28 mouse cellular contexts compared by ENCODE assay signal in genomic region chr2:92461215-92461614, GRCm38 (mm10).
"Had no signal": no experiment of that assay in that cellular context is flagged by ENCODE, and none has a peak within 500 bp of the region (broad histone marks: within the 10 kb centered on the region; RNA-seq: fewer than 3 reads in every experiment).

No protein-coding gene starts in this region.

- H3K36me3 ChIP-seq: limb, embryonic 10.5 days; limb, embryonic 12.5 days; limb, embryonic 13.5 days; limb, embryonic 15.5 days; liver, embryonic 13.5 days; lung, embryonic 15.5 days; midbrain, embryonic 12.5 days; midbrain, embryonic 13.5 days; midbrain, embryonic 15.5 days; neural tube, embryonic 12.5 days had no signal

- ATAC-seq: liver, embryonic 12.5 days; liver, postnatal 0 days; lung, postnatal 0 days; midbrain, embryonic 15.5 days; midbrain, embryonic 16.5 days had no signal

- H3K27ac ChIP-seq: limb, embryonic 10.5 days; limb, embryonic 12.5 days; limb, embryonic 13.5 days; limb, embryonic 15.5 days; liver, embryonic 12.5 days; liver, embryonic 13.5 days; liver, embryonic 14.5 days; liver, embryonic 15.5 days; lung, embryonic 15.5 days; macrophage; midbrain, embryonic 12.5 days; midbrain, embryonic 13.5 days; midbrain, embryonic 15.5 days; neural tube, embryonic 12.5 days had no signal

- H3K9ac ChIP-seq: limb, embryonic 15.5 days; liver, embryonic 12.5 days; liver, embryonic 14.5 days; liver, embryonic 15.5 days; lung, embryonic 14.5 days; midbrain, embryonic 12.5 days; midbrain, embryonic 13.5 days had no signal

- H3K27me3 ChIP-seq: megakaryocyte, embryonic 14.5 days had no signal

- DNase-seq: left cerebral cortex, postnatal 4 days; liver; liver, embryonic 13.5 days; liver, postnatal 0 days; lung, adult 18-20 months; lung, adult 2 months; lung, embryonic 14.5 days; lung, postnatal 10 days; lung, postnatal 14 days; lung, postnatal 36 days; lung, postnatal 4 days; midbrain, embryonic 14.5 days had no signal

- H3K9me3 ChIP-seq: limb, embryonic 10.5 days; limb, embryonic 12.5 days; limb, embryonic 13.5 days; limb, embryonic 15.5 days; liver, embryonic 12.5 days; liver, embryonic 13.5 days; liver, embryonic 15.5 days; lung, embryonic 15.5 days; midbrain, embryonic 12.5 days; midbrain, embryonic 13.5 days; midbrain, embryonic 15.5 days; neural tube, embryonic 12.5 days had no signal
